Mouse (Mus musculus) heart, embryonic 16.5 days (tissue): ENCODE measurements around the gene Atp2b2. TPM values are rescaled to one million over a fixed set of nuclear protein-coding genes. Genes with fewer than 3 reads are reported as not detected.

ENCODE experiments used
- ATAC-seq: fragments of 200-750 bp; cut with Nextera tagmentation; replicated peaks from 2 replicates; pipeline ENCODE4 v1.8.0; 2017; ENCODE audit warnings: moderate number of reproducible peaks; ENCODE audit not compliant: insufficient read depth, low FRiP score; ENCODE audit errors: extremely low read depth
- H3K27ac ChIP-seq: fragments of 300-500 bp; sonication (generic); 2 replicates; pipeline ENCODE4 v1.5.1; 2014; ENCODE audit warnings: mild to moderate bottlenecking, low read length, control low read depth, moderate library complexity
- H3K27me3 ChIP-seq: fragments of 300-500 bp; sonication (generic); 2 replicates; pipeline ENCODE4 v1.6.1; 2014; ENCODE audit warnings: low read length, mixed read lengths; ENCODE audit not compliant: control insufficient read depth, insufficient read depth
- H3K36me3 ChIP-seq: fragments of 300-500 bp; sonication (generic); 2 replicates; pipeline ENCODE4 v1.6.1; 2014; ENCODE audit not compliant: control insufficient read depth, insufficient read depth
- H3K4me1 ChIP-seq: fragments of 300-500 bp; sonication (generic); 2 replicates; pipeline ENCODE4 v1.6.1; 2014; ENCODE audit warnings: low read length, mixed read lengths; ENCODE audit not compliant: control insufficient read depth, insufficient read depth
- H3K4me2 ChIP-seq: fragments of 300-500 bp; sonication (generic); 2 replicates; pipeline ENCODE4 v1.6.1; 2014; ENCODE audit warnings: low read depth, mild to moderate bottlenecking, control low read depth, low read length
- H3K4me3 ChIP-seq: fragments of 300-500 bp; sonication (generic); 2 replicates; pipeline ENCODE4 v1.5.1; 2014; ENCODE audit warnings: mild to moderate bottlenecking, control low read depth, low read length
- H3K9ac ChIP-seq: fragments of 300-500 bp; sonication (generic); 2 replicates; pipeline ENCODE4 v1.6.1; 2014; ENCODE audit warnings: low read length, control low read depth
- H3K9me3 ChIP-seq: fragments of 300-500 bp; sonication (generic); replicated peaks from 2 replicates; pipeline ENCODE4 v1.6.1; 2016; ENCODE audit warnings: low read length; ENCODE audit not compliant: control insufficient read depth
- WGBS: fragments of 180-500 bp; shearing (Covaris S2); extraction: QIAGEN DNeasy Blood & Tissue Kit; methylation state at CpG from one replicate; pipeline ENCODE4 v1.1.7; 2014; 5-methylcytosine and 5-hydroxymethylcytosine counted together
- polyA plus RNA-seq: library from polyadenylated mRNA; unstranded; fragments of >200 nt; fragmentation: Nextera tagmentation; extraction: Ambion mirVana; gene quantifications from 2 replicates; pipeline ENCODE4 v1.2.1, GENCODE M21; 2015

Gene Atp2b2
- polyA plus RNA-seq, 1 experiment from 2014 or later = 0.12 TPM

DNA sequence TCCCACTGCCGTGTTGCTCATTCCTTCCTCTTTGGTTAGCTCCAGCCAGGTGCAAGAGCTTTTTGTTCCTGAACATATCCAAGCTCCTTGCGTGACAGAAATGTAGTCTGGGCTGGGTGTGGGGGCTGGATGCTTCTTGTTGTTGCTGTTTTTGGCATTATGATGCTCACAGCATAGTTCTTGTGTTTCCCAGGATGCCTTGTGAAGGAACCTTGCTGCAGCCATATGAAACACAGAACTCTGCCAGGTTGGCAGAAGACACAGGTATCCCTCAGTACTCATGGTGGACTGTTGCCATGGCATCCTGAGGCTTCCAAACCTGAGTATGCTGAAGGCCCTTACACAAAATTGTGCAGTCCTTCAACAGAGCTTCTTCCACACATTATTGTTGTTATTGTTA is 44.0 kb downstream of the Atp2b2 start:
- ATAC-seq = no peak
- no peak overlapping the region for H3K4me3 ChIP-seq

DNA sequence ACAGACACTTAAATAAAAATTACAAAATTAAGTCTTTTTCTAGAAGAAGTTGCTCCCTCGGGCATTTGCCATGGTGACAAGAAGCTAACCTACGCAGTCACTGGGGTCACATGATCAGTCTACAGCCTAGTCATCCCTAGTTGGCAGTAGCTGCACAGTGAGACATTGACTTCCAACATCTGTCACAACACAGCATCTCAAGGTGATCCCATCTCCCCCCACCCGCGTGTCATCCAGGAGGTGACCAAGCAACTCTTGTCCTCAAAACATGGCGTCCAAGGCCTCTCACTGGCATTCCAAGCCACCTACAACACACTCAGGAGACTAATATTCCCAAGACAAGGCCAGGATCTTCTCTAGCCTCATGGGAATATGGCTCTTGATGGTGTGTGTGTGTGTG is 48.2 kb downstream of the Atp2b2 start:
- H3K9me3 ChIP-seq = peaks cover 3% of the 10 kb centered on the region; the same call in 1 of the 2 replicates
- no peaks in the 10 kb centered on the region for H3K36me3 ChIP-seq
- 83% methylated on average over 5 of the region's 5 CpGs for WGBS
- no peaks in the 10 kb centered on the region for H3K4me1 ChIP-seq
- no peak overlapping the region for H3K4me3 ChIP-seq
- no peak overlapping the region for H3K4me2 ChIP-seq
- ATAC-seq = no peak
- no peak overlapping the region for H3K9ac ChIP-seq
- H3K27ac ChIP-seq = no peak overlapping the region
- H3K27me3 ChIP-seq = no peaks in the 10 kb centered on the region

More for the DNA sequence above, 44.0 kb downstream of the Atp2b2 start:
- Histone ChIP-seq H3K4me1 (no peaks in the 10 kb centered on the region), H3K36me3 (no peaks in the 10 kb centered on the region), H3K27me3 (peaks cover 5% of the 10 kb centered on the region; the same call in 1 of the 2 replicates), H3K9ac (no peak overlapping the region), H3K9me3 (peaks cover 3% of the 10 kb centered on the region; the same call in 1 of the 2 replicates), H3K4me2 (no peak overlapping the region), H3K27ac (no peak overlapping the region)
- WGBS = 81% methylated on average over 2 of the region's 2 CpGs

DNA sequence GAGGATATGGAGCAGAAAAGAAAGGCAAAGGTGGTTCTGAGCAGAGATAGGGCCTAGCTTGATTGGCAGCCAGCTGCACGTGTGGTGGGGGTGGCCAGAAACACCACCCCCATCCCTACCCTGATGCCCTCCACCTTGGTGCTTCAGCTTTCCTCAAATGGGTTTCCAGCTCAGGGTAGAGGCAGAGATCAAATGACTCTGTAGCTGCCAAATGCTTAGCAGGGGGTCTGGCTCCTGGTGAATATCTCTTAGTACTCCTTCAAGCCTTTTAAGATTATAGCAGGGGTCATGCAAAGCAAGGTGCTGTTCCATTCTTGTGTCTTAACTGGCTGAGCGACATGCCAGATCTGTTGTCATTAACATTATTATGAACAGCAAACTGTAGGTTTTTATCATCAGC is 50.3 kb downstream of the Atp2b2 start:
- H3K4me1 ChIP-seq = no peaks in the 10 kb centered on the region
- ATAC-seq = no peak
- H3K27ac ChIP-seq = no peak overlapping the region
- no peak overlapping the region for H3K4me2 ChIP-seq
- H3K36me3 ChIP-seq = no peaks in the 10 kb centered on the region
- no peak overlapping the region for H3K9ac ChIP-seq
- H3K27me3 ChIP-seq = no peaks in the 10 kb centered on the region
- 0 out of 2 replicates have a peak, but pooled peaks cover 3% of the 10 kb centered on the region for H3K9me3 ChIP-seq
- no peak overlapping the region for H3K4me3 ChIP-seq
- 58% methylated on average over 2 of the region's 2 CpGs for WGBS

DNA sequence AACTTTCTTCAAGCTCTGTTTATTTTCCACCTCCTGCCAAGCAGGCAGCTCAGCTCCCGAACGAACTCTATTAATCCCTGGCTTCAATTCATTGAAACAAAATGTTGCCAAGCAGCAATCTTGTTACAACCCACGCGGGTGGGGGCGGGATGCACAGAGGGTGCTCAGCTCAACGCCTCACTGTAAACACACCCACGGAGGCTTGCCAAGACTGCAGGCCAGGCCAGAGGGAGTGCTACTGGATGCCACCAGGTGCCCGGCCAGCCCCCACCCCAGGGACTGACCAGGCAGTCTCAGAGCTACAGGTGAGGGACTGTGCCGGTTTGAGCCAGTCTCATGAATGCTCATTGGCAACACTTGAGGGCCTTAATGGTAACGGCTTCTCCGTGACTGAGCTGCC is 50.9 kb downstream of the Atp2b2 start:
- no peak for ATAC-seq
- Histone ChIP-seq H3K9ac (no peak overlapping the region), H3K27ac (no peak overlapping the region), H3K4me3 (no peak overlapping the region), H3K9me3 (no peaks in the 10 kb centered on the region), H3K4me1 (no peaks in the 10 kb centered on the region), H3K36me3 (no peaks in the 10 kb centered on the region), H3K4me2 (no peak overlapping the region), H3K27me3 (no peaks in the 10 kb centered on the region)
- WGBS = 53% methylated on average over 11 of the region's 11 CpGs

DNA sequence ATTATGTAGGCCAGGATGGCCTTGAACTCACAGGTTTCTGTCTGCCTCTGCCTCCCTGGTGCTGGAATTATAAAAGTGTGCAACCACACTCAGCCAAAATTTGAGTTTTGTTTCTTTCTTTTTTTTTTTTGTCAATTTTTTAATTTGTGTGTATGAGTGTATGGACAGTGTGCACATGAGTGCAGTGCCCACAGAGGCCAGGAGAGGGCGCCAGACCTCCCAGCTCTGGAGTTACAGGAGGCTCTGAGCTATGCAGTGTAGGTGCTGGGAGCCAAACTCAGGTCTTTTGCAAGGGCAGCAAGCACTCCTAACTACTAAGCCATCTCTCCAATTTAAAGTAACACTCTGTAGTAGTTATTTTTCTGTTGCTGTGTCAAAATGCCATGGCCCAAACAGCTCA is 52.4 kb downstream of the Atp2b2 start:
- ATAC-seq = no peak
- no peak overlapping the region for H3K4me3 ChIP-seq
- no peaks in the 10 kb centered on the region for H3K4me1 ChIP-seq
- H3K36me3 ChIP-seq = no peaks in the 10 kb centered on the region
- no peak overlapping the region for H3K4me2 ChIP-seq
- H3K27ac ChIP-seq = no peak overlapping the region
- WGBS = 20% methylated on average over 1 of the region's 1 CpGs
- H3K9me3 ChIP-seq = no peaks in the 10 kb centered on the region
- H3K27me3 ChIP-seq = no peaks in the 10 kb centered on the region
- H3K9ac ChIP-seq = no peak overlapping the region

DNA sequence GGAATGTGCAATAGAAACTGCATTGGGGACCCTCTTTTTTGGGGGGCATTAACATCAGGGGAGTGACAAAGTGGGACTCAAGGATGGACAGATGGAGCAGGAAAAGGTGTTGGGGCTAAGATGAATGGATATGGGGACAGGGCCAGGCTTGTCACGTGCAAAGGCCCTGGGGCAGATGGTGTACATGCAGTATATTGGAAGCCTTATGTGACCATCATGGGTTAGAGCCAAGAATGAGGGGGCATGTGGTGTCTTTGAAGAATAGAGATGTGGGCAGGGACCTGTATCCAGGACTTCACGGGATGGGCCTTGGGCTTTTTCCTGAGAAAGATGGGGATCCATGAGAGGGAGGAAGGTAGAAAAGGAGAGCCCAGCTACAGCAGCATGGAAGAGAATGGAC is 53.9 kb downstream of the Atp2b2 start:
- Histone ChIP-seq H3K4me1 (no peaks in the 10 kb centered on the region), H3K4me3 (no peak overlapping the region), H3K27me3 (peaks cover 2% of the 10 kb centered on the region; the same call in 1 of the 2 replicates), H3K4me2 (no peak overlapping the region), H3K9me3 (no peaks in the 10 kb centered on the region), H3K9ac (no peak overlapping the region), H3K27ac (no peak overlapping the region), H3K36me3 (no peaks in the 10 kb centered on the region)
- ATAC-seq = no peak
- whole genome bisulfite sequencing = 75% methylated on average over 2 of the region's 2 CpGs

DNA sequence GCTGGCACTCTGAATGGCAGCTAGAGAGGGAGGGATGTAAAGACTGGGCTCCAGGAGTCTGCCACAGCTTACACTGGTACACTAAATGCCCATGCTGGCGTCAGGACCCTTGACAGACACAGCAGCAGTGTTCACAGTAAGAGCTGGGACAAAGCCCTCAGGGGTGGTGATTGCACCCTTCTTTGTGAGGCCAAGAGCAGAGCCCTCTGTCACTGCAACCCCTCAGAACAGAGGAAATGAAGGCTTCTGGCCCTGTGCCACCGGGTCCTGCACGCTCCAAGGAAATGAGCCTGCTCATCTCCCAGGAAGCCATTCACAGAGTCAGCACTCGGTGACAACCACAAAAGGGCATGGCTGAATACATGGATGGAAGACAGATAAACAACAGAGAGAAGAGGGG is 55.7 kb downstream of the Atp2b2 start:
- H3K4me1 ChIP-seq = no peaks in the 10 kb centered on the region
- H3K36me3 ChIP-seq = no peaks in the 10 kb centered on the region
- no peak overlapping the region for H3K4me2 ChIP-seq
- H3K9ac ChIP-seq = no peak overlapping the region
- 67% methylated on average over 4 of the region's 4 CpGs for WGBS
- H3K27ac ChIP-seq = no peak overlapping the region
- ATAC-seq = no peak
- peaks cover 2% of the 10 kb centered on the region; the same call in 1 of the 2 replicates for H3K27me3 ChIP-seq
- no peaks in the 10 kb centered on the region for H3K9me3 ChIP-seq
- H3K4me3 ChIP-seq = no peak overlapping the region

DNA sequence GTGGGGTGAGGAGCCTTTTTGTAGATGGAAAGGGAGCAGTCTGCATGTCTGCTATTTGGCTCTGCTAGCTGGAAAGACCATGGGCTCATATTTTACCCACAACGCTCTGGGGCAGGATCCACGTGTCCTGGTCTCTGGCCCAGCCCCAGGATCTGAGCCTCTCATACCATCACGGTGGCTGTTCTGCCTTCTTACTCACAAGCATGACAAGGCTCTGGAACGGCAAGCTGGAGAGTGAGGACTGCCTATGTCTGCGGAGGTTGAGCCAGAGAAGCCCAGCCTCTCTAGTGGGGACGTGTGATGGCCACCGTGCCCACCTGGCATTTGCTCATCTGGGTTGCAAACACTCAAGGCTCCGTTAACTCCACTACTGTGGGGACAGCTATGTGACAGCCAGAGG is 63.7 kb downstream of the Atp2b2 start:
- H3K27me3 ChIP-seq = no peaks in the 10 kb centered on the region
- no peak for ATAC-seq
- WGBS = 77% methylated on average over 8 of the region's 8 CpGs
- H3K9ac ChIP-seq = no peak overlapping the region
- H3K4me2 ChIP-seq = no peak overlapping the region
- no peak overlapping the region for H3K27ac ChIP-seq
- no peaks in the 10 kb centered on the region for H3K4me1 ChIP-seq
- H3K4me3 ChIP-seq = no peak overlapping the region
- no peaks in the 10 kb centered on the region for H3K9me3 ChIP-seq
- no peaks in the 10 kb centered on the region for H3K36me3 ChIP-seq

DNA sequence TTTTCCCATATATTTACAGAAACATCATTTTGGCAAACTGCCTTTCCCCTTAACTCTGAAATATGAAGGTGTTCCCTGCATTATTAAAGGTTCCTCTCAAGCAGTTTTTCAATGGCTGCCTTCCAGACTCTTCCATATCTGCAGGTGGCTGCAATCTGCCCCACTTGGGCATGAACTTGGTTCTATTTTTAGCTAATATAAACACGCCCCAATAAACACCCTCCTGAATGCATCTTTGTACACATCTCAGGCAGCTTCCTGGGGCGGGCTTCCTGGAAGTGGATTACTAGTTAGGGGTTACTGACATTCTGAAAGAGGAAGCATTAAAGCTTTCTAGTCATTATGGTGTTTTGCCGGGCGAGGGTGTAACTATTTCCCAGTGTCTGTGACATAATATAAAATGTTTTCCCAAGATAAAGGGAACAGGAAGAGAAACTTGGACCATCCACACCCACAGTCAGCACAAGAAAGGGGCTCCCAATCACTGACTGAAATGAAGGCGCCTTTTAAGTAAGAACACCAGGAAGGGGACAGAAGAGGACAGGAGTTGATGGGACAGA is 64.2 kb downstream of the Atp2b2 start:
- Histone ChIP-seq H3K4me1 (no peaks in the 10 kb centered on the region), H3K4me2 (no peak overlapping the region), H3K9me3 (no peaks in the 10 kb centered on the region), H3K36me3 (no peaks in the 10 kb centered on the region), H3K27ac (no peak overlapping the region), H3K9ac (no peak overlapping the region), H3K27me3 (no peaks in the 10 kb centered on the region), H3K4me3 (no peak overlapping the region)
- 57% methylated on average over 5 of the region's 5 CpGs for WGBS
- ATAC-seq = no peak
